Mouse (Mus musculus) ES-CJ7 (cell line): ENCODE data around the gene Nup43.

Experiments used
- DNase-seq: peaks from one replicate; pipeline ENCODE4 v3.0.0; 2011; ENCODE audit warnings: low read depth, low spot score

Nup43 gene

DNA sequence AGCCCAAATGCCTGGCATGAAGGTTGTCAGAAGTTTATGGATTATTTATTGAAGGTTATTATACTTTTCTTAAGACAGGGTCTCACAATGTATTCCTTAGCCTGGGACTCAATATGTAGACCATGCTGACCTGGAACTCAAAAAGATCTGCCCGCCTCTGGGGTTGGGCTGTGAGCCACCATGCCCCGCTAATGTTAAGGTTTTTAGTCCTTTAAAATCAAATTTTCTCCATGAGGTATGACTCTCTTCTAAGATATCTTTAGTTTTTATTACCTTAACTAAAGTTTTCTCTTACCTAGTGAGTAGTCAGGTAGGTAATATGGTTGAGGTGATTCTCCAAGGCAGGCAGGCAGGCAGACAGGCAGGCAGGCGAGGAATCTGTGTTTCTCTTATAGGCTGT, 14.9 kb downstream of the Nup43 start:
- DNase-seq, result no peak

GRCm38 (mm10) chr10:7686902-7687301, 19.6 kb downstream of the Nup43 start:
- DNase-seq, result no peak

DNA sequence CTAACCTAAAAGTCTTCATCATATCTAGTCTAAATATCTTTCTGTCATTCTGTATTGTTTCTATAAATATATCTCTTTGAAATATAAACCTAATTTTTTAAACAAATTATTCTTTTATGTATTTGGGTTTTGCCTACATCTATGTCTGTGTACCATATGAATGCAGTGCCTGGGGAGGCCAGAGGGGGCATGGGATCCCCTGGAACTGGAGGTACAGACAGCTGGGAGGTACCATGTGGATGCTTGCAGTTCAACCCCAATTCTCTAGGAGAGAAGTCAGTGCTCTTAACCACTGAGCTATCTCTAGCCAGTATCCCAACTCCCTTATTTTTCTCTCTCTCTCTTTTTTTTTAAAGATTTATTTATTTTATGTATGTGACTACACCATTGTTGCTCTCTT, 28.0 kb downstream of the Nup43 start:
- DNase-seq, result peak; percentile 43

DNA sequence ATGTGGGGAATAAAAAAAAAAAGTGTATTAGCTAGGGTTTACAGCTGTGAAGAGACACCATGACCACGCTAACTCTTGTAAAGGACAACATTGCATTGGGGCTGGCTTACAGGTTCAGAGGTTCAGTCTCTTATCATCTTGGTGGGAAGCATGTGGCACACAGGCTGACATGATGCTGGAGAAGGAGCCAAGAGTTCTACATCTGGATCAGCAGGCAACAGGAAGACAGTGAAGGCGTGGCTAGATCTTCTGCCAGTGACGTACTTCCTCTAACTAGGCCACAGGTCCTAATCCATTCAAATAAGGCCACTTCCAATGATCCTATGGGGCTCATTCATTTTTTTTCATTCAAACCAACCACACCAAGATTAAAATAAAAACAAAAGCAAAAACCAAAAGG, 32.8 kb downstream of the Nup43 start:
- no peak for DNase-seq

DNA sequence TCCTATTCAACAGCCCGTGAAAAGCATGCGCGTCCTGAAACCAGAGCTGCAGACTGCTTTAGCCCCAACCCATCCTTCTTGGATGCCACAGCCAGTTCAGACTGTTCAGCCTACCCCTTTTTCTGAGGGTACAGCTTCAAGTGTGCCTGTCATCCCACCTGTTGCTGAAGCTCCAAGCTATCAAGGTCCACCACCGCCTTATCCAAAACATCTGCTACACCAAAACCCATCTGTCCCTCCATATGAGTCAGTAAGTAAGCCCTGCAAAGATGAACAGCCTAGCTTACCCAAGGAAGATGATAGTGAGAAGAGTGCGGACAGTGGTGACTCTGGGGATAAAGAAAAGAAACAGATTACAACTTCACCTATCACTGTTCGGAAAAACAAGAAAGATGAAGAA, 35.3 kb downstream of the Nup43 start:
- DNase-seq, result no peak

- no peak for DNase-seq
Measured at GRCm38 (mm10) chr10:7710121-7710520, 42.8 kb downstream of the Nup43 start.

DNA sequence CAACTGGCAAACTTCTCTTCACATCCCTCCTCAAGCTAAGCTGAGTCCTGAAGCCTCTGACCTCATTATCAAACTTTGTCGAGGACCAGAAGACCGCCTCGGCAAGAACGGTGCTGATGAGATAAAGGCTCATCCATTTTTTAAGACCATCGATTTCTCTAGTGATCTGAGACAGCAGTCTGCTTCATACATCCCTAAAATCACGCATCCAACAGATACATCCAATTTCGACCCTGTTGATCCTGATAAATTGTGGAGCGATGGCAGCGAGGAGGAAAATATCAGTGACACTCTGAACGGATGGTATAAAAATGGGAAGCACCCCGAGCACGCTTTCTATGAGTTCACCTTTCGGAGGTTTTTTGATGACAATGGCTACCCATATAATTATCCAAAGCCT, 45.2 kb downstream of the Nup43 start:
- DNase-seq, result no peak

DNA sequence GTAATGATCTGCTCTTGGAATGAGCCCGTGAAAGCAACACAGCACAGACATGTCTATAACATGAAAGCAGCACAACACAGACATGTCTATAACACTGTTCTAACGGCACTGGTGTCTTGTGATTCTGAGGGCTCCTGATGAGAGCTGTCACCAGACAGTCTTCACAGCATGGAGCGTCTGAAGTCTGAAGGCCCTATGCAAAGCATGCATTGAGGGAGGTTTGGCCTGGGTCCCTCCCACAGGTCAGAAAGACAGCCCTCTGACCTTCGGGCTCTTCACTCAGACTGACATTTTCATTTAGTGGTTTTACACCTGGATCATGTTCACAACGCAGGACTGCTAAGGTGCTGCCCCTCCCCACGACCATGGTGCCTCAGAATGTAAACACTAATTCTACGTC, 47.8 kb downstream of the Nup43 start:
- DNase-seq, result peak; percentile 51

DNA sequence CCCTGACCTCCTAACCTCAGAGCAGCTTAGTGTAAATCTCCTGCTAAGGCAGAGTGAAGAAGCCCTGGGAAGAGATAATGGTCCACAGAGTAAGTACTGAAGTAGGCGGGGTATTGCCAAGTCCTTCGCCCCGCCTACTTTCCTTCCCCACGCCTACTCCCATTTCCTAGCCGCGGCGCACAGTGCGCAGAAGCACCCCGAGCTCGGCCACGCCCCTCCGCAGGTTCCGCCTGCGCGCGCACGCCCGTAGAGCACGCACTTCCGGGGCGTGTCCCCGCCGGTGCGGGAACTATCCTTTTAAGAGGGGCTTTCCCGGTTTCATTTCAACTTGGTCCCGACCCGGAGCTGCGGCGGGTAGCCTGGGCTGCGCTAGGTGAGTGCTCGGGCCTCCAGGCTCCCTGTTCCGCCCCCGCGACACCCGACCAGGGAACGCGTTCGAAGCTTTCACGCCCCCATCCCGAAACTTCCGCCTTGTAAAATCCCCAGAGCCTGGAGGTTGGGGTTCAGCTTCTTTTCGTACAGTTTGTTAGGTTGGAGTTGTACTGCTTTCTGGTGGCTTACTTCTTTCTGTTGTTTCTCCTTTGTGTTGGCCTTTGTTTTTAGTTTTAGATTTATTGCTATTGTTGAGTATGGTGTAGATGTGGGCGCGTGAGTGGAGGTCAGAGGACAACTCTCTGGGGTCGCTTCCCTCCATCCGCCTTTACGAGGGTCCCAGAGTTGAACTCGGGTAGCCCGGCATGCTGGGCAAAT, 58.6 kb downstream of the Nup43 start, which contains the start of gene Katna1:
Katna1 (plus strand) TSS at position 250 of the 750 bp plus-strand sequence.
- DNase-seq, result peak; percentile 97

DNA sequence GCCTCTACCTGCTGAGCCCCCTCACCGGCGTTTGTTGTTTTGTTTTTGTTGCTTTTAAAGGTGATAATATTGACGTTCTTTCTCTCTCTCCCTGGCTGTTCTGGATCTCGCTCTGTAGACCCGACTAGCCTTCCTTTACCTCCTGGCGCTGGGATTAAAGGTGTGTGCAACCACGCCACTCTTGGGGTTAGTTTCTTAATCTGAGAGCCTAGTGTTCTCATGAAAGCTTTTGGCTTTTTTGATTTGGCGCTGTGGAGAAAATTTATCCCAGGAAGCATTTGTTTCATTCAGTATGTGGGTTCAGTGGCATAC, 59.2 kb downstream of the Nup43 start:
- DNase-seq, result no peak

DNA sequence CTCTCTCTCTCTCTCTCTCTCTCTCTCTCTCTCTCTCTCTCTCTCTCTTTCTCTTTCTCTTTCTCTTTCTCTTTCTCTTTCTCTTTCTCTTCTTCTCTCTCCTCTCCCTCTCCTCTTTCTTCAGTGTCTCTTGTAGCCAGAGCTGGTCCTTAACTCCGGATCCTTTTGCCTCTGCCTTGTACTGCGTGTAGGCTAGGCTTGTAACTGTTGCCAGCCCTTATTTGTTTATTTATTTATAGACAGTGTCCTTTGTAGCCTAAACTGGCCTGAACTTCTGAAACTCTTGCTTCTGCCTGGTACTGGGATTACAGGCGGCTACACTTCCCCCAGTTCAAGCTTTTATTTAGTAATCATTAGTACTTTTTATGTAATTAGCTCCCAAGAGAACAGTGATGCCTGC, 59.7 kb downstream of the Nup43 start:
- DNase-seq, result no peak
